Mouse (Mus musculus): ENCODE results near the gene Itgb3bp. TPM values are rescaled to one million over a fixed set of nuclear protein-coding genes. Genes with fewer than 3 reads are reported as not detected.

Gene Itgb3bp
- polyA plus RNA-seq, 1 experiment from 2014 or later, result 33.6 TPM

GRCm38 (mm10) chr4:99953904-99954303 is 24.3 kb upstream of the Itgb3bp start:
- ATAC-seq (ENCODE audit: low FRiP score, low read depth), result no peak
- no peaks in the 10 kb centered on the region for H3K9me3 ChIP-seq
- H3K4me2 ChIP-seq (replicated peaks), result no peak overlapping the region
- H3K9ac ChIP-seq, result no peak overlapping the region
- H3K27me3 ChIP-seq (replicated peaks), result no peaks in the 10 kb centered on the region
- WGBS, result 95% methylated on average over 2 of the region's 2 CpGs
- no peak overlapping the region for H3K4me3 ChIP-seq
- H3K4me1 ChIP-seq, result no peaks in the 10 kb centered on the region
- H3K36me3 ChIP-seq, result no peaks in the 10 kb centered on the region
- no peak overlapping the region for H3K27ac ChIP-seq

GRCm38 (mm10) chr4:99947896-99948295 is 18.3 kb upstream of the Itgb3bp start:
- WGBS, result 93% methylated on average over 1 of the region's 1 CpGs
- H3K4me2 ChIP-seq (replicated peaks), result no peak overlapping the region

GRCm38 (mm10) chr4:99947192-99947591 is 17.6 kb upstream of the Itgb3bp start:
- no peak overlapping the region for H3K4me2 ChIP-seq (replicated peaks)
- no peaks in the 10 kb centered on the region for H3K27me3 ChIP-seq (replicated peaks)
- no peaks in the 10 kb centered on the region for H3K4me1 ChIP-seq
- no peak overlapping the region for H3K9ac ChIP-seq
- H3K9me3 ChIP-seq, result no peaks in the 10 kb centered on the region
- no peak overlapping the region for H3K4me3 ChIP-seq
- no peak overlapping the region for H3K27ac ChIP-seq
- 0 out of 2 replicates have a peak, but pooled peaks have one; percentile 25 for ATAC-seq (ENCODE audit: low FRiP score, low read depth)
- WGBS, result 74% methylated on average over 1 of the region's 1 CpGs
- no peaks in the 10 kb centered on the region for H3K36me3 ChIP-seq

More at GRCm38 (mm10) chr4:99947896-99948295, 18.3 kb upstream of the Itgb3bp start:
- Histone ChIP-seq H3K9me3 (no peaks in the 10 kb centered on the region), H3K4me3 (no peak overlapping the region), H3K36me3 (no peaks in the 10 kb centered on the region), H3K4me1 (no peaks in the 10 kb centered on the region), H3K27me3 (replicated peaks) (no peaks in the 10 kb centered on the region), H3K27ac (no peak overlapping the region), H3K9ac (no peak overlapping the region)
- no peak for ATAC-seq (ENCODE audit: low FRiP score, low read depth)

GRCm38 (mm10) chr4:99946516-99946915 is 16.9 kb upstream of the Itgb3bp start:
- H3K4me3 ChIP-seq, result no peak overlapping the region
- no peak overlapping the region for H3K4me2 ChIP-seq (replicated peaks)
- 89% methylated on average over 2 of the region's 2 CpGs for WGBS
- H3K4me1 ChIP-seq, result no peaks in the 10 kb centered on the region
- H3K9ac ChIP-seq, result no peak overlapping the region
- H3K27ac ChIP-seq, result no peak overlapping the region
- no peaks in the 10 kb centered on the region for H3K36me3 ChIP-seq
- ATAC-seq (ENCODE audit: low FRiP score, low read depth), result no peak
- no peaks in the 10 kb centered on the region for H3K9me3 ChIP-seq
- H3K27me3 ChIP-seq (replicated peaks), result no peaks in the 10 kb centered on the region

GRCm38 (mm10) chr4:99945011-99945410 is 15.4 kb upstream of the Itgb3bp start:
- Histone ChIP-seq H3K36me3 (no peaks in the 10 kb centered on the region), H3K4me2 (replicated peaks) (no peak overlapping the region), H3K27me3 (replicated peaks) (no peaks in the 10 kb centered on the region), H3K4me3 (no peak overlapping the region), H3K9ac (no peak overlapping the region), H3K9me3 (no peaks in the 10 kb centered on the region), H3K27ac (no peak overlapping the region), H3K4me1 (0 out of 2 replicates have a peak, but pooled peaks cover 2% of the 10 kb centered on the region)
- ATAC-seq (ENCODE audit: low FRiP score, low read depth), result no peak
- 92% methylated on average over 7 of the region's 7 CpGs for whole genome bisulfite sequencing

GRCm38 (mm10) chr4:99944606-99945005 is 15.0 kb upstream of the Itgb3bp start:
- no peaks in the 10 kb centered on the region for H3K36me3 ChIP-seq
- 0 out of 2 replicates have a peak, but pooled peaks cover 2% of the 10 kb centered on the region for H3K4me1 ChIP-seq
- WGBS, result 73% methylated on average over 2 of the region's 2 CpGs
- H3K9ac ChIP-seq, result no peak overlapping the region
- no peak overlapping the region for H3K4me2 ChIP-seq (replicated peaks)
- H3K27me3 ChIP-seq (replicated peaks), result no peaks in the 10 kb centered on the region
- H3K9me3 ChIP-seq, result no peaks in the 10 kb centered on the region
- no peak overlapping the region for H3K27ac ChIP-seq
- no peak for ATAC-seq (ENCODE audit: low FRiP score, low read depth)
- no peak overlapping the region for H3K4me3 ChIP-seq

- Histone ChIP-seq H3K27me3 (replicated peaks) (no peaks in the 10 kb centered on the region), H3K27ac (no peak overlapping the region), H3K9ac (no peak overlapping the region), H3K9me3 (no peaks in the 10 kb centered on the region), H3K4me1 (0 out of 2 replicates have a peak, but pooled peaks cover 2% of the 10 kb centered on the region), H3K4me3 (no peak overlapping the region), H3K4me2 (replicated peaks) (no peak overlapping the region), H3K36me3 (no peaks in the 10 kb centered on the region)
- WGBS, result 73% methylated on average over 10 of the region's 10 CpGs
- no peak for ATAC-seq (ENCODE audit: low FRiP score, low read depth)
Measured at GRCm38 (mm10) chr4:99941655-99942414, 12.2 kb upstream of the Itgb3bp start.

- H3K4me3 ChIP-seq, result no peak overlapping the region
- no peaks in the 10 kb centered on the region for H3K36me3 ChIP-seq
- H3K27ac ChIP-seq, result no peak overlapping the region
- H3K9me3 ChIP-seq, result no peaks in the 10 kb centered on the region
- H3K4me2 ChIP-seq (replicated peaks), result no peak overlapping the region
- H3K27me3 ChIP-seq (replicated peaks), result no peaks in the 10 kb centered on the region
- 72% methylated on average over 16 of the region's 16 CpGs for WGBS
- no peak overlapping the region for H3K9ac ChIP-seq
- H3K4me1 ChIP-seq, result 0 out of 2 replicates have a peak, but pooled peaks cover 2% of the 10 kb centered on the region
- no peak for ATAC-seq (ENCODE audit: low FRiP score, low read depth)
Measured at GRCm38 (mm10) chr4:99939711-99940505, 10.3 kb upstream of the Itgb3bp start.

- Histone ChIP-seq H3K4me1 (0 out of 2 replicates have a peak, but pooled peaks cover 3% of the 10 kb centered on the region), H3K4me3 (no peak overlapping the region), H3K9ac (no peak overlapping the region), H3K4me2 (replicated peaks) (no peak overlapping the region), H3K9me3 (no peaks in the 10 kb centered on the region), H3K36me3 (no peaks in the 10 kb centered on the region), H3K27ac (no peak overlapping the region), H3K27me3 (replicated peaks) (no peaks in the 10 kb centered on the region)
- ATAC-seq (ENCODE audit: low FRiP score, low read depth), result no peak
- 95% methylated on average over 5 of the region's 5 CpGs for WGBS
Measured at GRCm38 (mm10) chr4:99936278-99936677, 6.7 kb upstream of the Itgb3bp start.

- Histone ChIP-seq H3K9me3 (no peaks in the 10 kb centered on the region), H3K27ac (no peak overlapping the region), H3K27me3 (replicated peaks) (no peaks in the 10 kb centered on the region), H3K4me1 (peaks cover 11% of the 10 kb centered on the region), H3K4me2 (replicated peaks) (no peak overlapping the region), H3K4me3 (no peak overlapping the region), H3K36me3 (no peaks in the 10 kb centered on the region), H3K9ac (no peak overlapping the region)
- no peak for ATAC-seq (ENCODE audit: low FRiP score, low read depth)
- WGBS, result 94% methylated on average over 7 of the region's 7 CpGs
Measured at GRCm38 (mm10) chr4:99934859-99935258, 5.2 kb upstream of the Itgb3bp start.

GRCm38 (mm10) chr4:99931807-99932206 is 2.2 kb upstream of the Itgb3bp start:
- H3K27me3 ChIP-seq (replicated peaks), result no peaks in the 10 kb centered on the region
- no peaks in the 10 kb centered on the region for H3K36me3 ChIP-seq
- no peak overlapping the region for H3K4me3 ChIP-seq
- peaks cover 12% of the 10 kb centered on the region for H3K4me1 ChIP-seq
- no peak overlapping the region for H3K27ac ChIP-seq
- no peak overlapping the region for H3K4me2 ChIP-seq (replicated peaks)
- H3K9me3 ChIP-seq, result no peaks in the 10 kb centered on the region
- no peak for ATAC-seq (ENCODE audit: low FRiP score, low read depth)
- WGBS, result 83% methylated on average over 4 of the region's 4 CpGs
- no peak overlapping the region for H3K9ac ChIP-seq

- H3K27ac ChIP-seq, result no peak overlapping the region
- no peak overlapping the region for H3K9ac ChIP-seq
- WGBS, result 72% methylated on average over 11 of the region's 11 CpGs
- peaks cover 12% of the 10 kb centered on the region for H3K4me1 ChIP-seq
- no peak overlapping the region for H3K4me2 ChIP-seq (replicated peaks)
- ATAC-seq (ENCODE audit: low FRiP score, low read depth), result no peak
- no peaks in the 10 kb centered on the region for H3K27me3 ChIP-seq (replicated peaks)
- H3K9me3 ChIP-seq, result no peaks in the 10 kb centered on the region
- H3K36me3 ChIP-seq, result no peaks in the 10 kb centered on the region
- H3K4me3 ChIP-seq, result no peak overlapping the region
Measured at GRCm38 (mm10) chr4:99931240-99931580, 1.6 kb upstream of the Itgb3bp start.

Measured in neural tube, embryonic 12.5 days (tissue).